Mouse (Mus musculus) G1E (cell line): ENCODE data around the gene Apol10a.
"Not testable (repeated sequence)": the region's sequence is repeated elsewhere in the genome, so short reads cannot be mapped to it uniquely, and the experiment has no call there.

Source experiments
- CTCF ChIP-seq: IDR thresholded peaks from 2 replicates; pipeline ENCODE4 v1.5.1; 2012; ENCODE audit warnings: low read depth, low read length, inconsistent platforms, mixed read lengths
- GATA1 ChIP-seq: IDR thresholded peaks from 2 replicates; pipeline ENCODE4 v1.6.1; 2012; ENCODE audit warnings: borderline replicate concordance, low read length, inconsistent platforms, mixed read lengths
- TAL1 ChIP-seq: conservative IDR thresholded peaks from 2 replicates; pipeline ENCODE4 v1.6.1; 2012; ENCODE audit warnings: low read depth, low read length, inconsistent platforms, mixed read lengths

- TF ChIP-seq CTCF, TAL1, GATA1: not testable (repeated sequence)
Observed at GRCm38 (mm10) chr15:77539221-77539620, 62.4 kb downstream of the Apol10a start.
